Mouse (Mus musculus) lung, adult 2 months (tissue): Measurements from ENCODE around the gene Rad54l2.

Experiments used
- CTCF ChIP-seq: fragments of 200-500 bp; IDR thresholded peaks from 2 replicates; pipeline ENCODE4 v1.5.1; 2011; ENCODE audit warnings: mild to moderate bottlenecking, low read length, control low read depth; ENCODE audit not compliant: insufficient read depth
- POLR2A ChIP-seq: fragments of 200-500 bp; IDR thresholded peaks from 2 replicates; pipeline ENCODE4 v1.6.1; 2011; ENCODE audit warnings: low read depth, mild to moderate bottlenecking, control low read depth, low read length, borderline replicate concordance; ENCODE audit errors: extremely low read depth

GRCm38 (mm10) chr9:106659935-106660334 is 129.1 kb downstream of the Rad54l2 start:
- TF ChIP-seq CTCF (no peak), POLR2A (no peak)
